Mouse (Mus musculus) left cerebral cortex, postnatal 36 days (tissue): ENCODE measurements around the gene Itga11. TPM values are rescaled to one million over a fixed set of nuclear protein-coding genes. Genes with fewer than 3 reads are reported as not detected.
"Not testable (repeated sequence)": the region's sequence is repeated elsewhere in the genome, so short reads cannot be mapped to it uniquely, and the experiment has no call there.

ENCODE experiments used
- DNase-seq, 2 experiments: peaks; one replicate each; pipeline ENCODE4 v3.0.0; 2021 to 2022; ENCODE audit warnings: low spot score in 2 of 2, mixed read lengths in 1 of 2
- intact Hi-C: fragments of 180-260 bp; cut with DNase I; formaldehyde crosslinking; loops from one replicate; pipeline ENCODE4 v1.15.1; 2025
- total RNA-seq, 2 experiments: library from RNA; stranded (reverse); gene quantifications; 2 replicates each; pipeline ENCODE4 v1.2.3; 2021

Gene Itga11
- total RNA-seq, 2 experiments from 2014 or later, result 1.9 to 5.3 TPM

GRCm38 (mm10) chr9:62810543-62811515, 133.2 kb downstream of the Itga11 start:
- intact Hi-C loops, result loop anchor here (2.0 kb wide), 1 partner anchor 18 kb away; no protein-coding TSS in a partner anchor
- peak in 1 of 2 experiments; percentile 42 for DNase-seq

- DNase-seq, result peak; percentile 94
- intact Hi-C loops, result loop anchor here (2.0 kb wide), 1 partner anchor 17 kb away; no protein-coding TSS in a partner anchor
These were observed 134.0 kb downstream of the Itga11 start, which contains the start of gene Fem1b for GRCm38 (mm10) chr9:62811516-62812121. Gene Fem1b, minus strand, starts transcription at chr9:62811934.

- intact Hi-C loops, result no loop called here
- no peak for DNase-seq
These were observed 134.8 kb downstream of the Itga11 start for GRCm38 (mm10) chr9:62812216-62813049.

- intact Hi-C loops, result no loop called here
- no peak for DNase-seq
These were observed 137.1 kb downstream of the Itga11 start for GRCm38 (mm10) chr9:62814751-62815150.

- intact Hi-C loops, result no loop called here
- no peak for DNase-seq
These were observed 138.9 kb downstream of the Itga11 start for GRCm38 (mm10) chr9:62816323-62817098.

GRCm38 (mm10) chr9:62817099-62817571, 139.5 kb downstream of the Itga11 start:
- peak; percentile 29 to 50 for DNase-seq
- intact Hi-C loops, result no loop called here

GRCm38 (mm10) chr9:62817828-62818614, 140.4 kb downstream of the Itga11 start:
- no peak for DNase-seq
- intact Hi-C loops, result no loop called here

GRCm38 (mm10) chr9:62819494-62819893, 141.9 kb downstream of the Itga11 start:
- intact Hi-C loops, result no loop called here
- DNase-seq, result no peak

- intact Hi-C loops, DNase-seq: not testable (repeated sequence)
These were observed 142.3 kb downstream of the Itga11 start for GRCm38 (mm10) chr9:62819910-62820309.

- intact Hi-C loops, result no loop called here
These were observed 143.2 kb downstream of the Itga11 start for GRCm38 (mm10) chr9:62820829-62821228.

GRCm38 (mm10) chr9:62821811-62822210, 144.2 kb downstream of the Itga11 start:
- DNase-seq, result no peak

More at GRCm38 (mm10) chr9:62820829-62821228, 143.2 kb downstream of the Itga11 start:
- no peak for DNase-seq

GRCm38 (mm10) chr9:62825791-62826393, 148.3 kb downstream of the Itga11 start:
- no peak for DNase-seq
- intact Hi-C loops, result loop anchor here (5.0 kb wide), 1 partner anchor 44 kb away; no protein-coding TSS in a partner anchor

More at GRCm38 (mm10) chr9:62821811-62822210, 144.2 kb downstream of the Itga11 start:
- intact Hi-C loops, result no loop called here

- intact Hi-C loops, result loop anchor here (5.0 kb wide), 1 partner anchor 44 kb away; no protein-coding TSS in a partner anchor
These were observed 148.8 kb downstream of the Itga11 start for GRCm38 (mm10) chr9:62826456-62826855.

GRCm38 (mm10) chr9:62827939-62828652, 150.5 kb downstream of the Itga11 start:
- intact Hi-C loops, result loop anchor here (2.0 to 5.0 kb wide), 2 partner anchors 17 to 46 kb away; partner anchors contain the start of gene Fem1b
- no peak for DNase-seq

More at GRCm38 (mm10) chr9:62826456-62826855, 148.8 kb downstream of the Itga11 start:
- no peak for DNase-seq

- intact Hi-C loops, result loop anchor here (2.0 to 5.0 kb wide), 2 partner anchors 18 to 46 kb away; partner anchors contain the start of gene Fem1b
- DNase-seq, result peak; percentile 94
These were observed 151.0 kb downstream of the Itga11 start for GRCm38 (mm10) chr9:62828662-62829086.

- intact Hi-C loops, result loop anchor here (2.0 to 5.0 kb wide), 2 partner anchors 19 to 48 kb away; partner anchors contain the start of gene Fem1b
- DNase-seq, result no peak
These were observed 152.3 kb downstream of the Itga11 start for GRCm38 (mm10) chr9:62829877-62830276.
